Comparison of ENCODE assay signal across 8 mouse cellular contexts in genomic region chr15:79140866-79141565, GRCm38 (mm10). TPM values are rescaled to one million over a fixed set of nuclear protein-coding genes. Genes with fewer than 3 reads are reported as not detected.
DNase-seq lines count a peak whose midpoint lies in the region; ATAC-seq and TF ChIP-seq lines count a peak whose summit lies in the region.

Polr2f (plus strand) TSS chr15:79141009.
1700088E04Rik (minus strand) TSS chr15:79141253.

- H3K27ac ChIP-seq in cortical plate, adult 2 months (ENCODE audit: insufficient read depth, low read length): no peak within 1 kb of the TSS

- H3K27me3 ChIP-seq in megakaryocyte, embryonic 14.5 days (replicated peaks): peaks cover 5% of the 10 kb centered on the region

- H3K4me1 ChIP-seq in cortical plate, adult 2 months (ENCODE audit: control insufficient read depth, insufficient read depth, low read length): no peaks in the 10 kb centered on the region
- H3K4me1 ChIP-seq in megakaryocyte, embryonic 14.5 days: peaks cover 38% of the 10 kb centered on the region

- no peak for TF ChIP-seq CTCF in cortical plate, adult 2 months (IDR thresholded peaks at IDR 0.05; ENCODE audit: extremely low read depth, insufficient read depth, low read length)

- H3K4me3 ChIP-seq in cortical plate, adult 2 months (ENCODE audit: insufficient read depth, low read length): peak within 1 kb of the TSS; percentile 63
- H3K4me3 ChIP-seq in megakaryocyte, embryonic 14.5 days (replicated peaks): peak within 1 kb of the TSS; percentile 99

- H3K36me3 ChIP-seq in megakaryocyte, embryonic 14.5 days (replicated peaks; ENCODE audit: low read length): peaks cover 23% of the 10 kb centered on the region

- DNase-seq in gastrocnemius, adult 8-10 months (ENCODE audit: low spot score in 2 of 2): peak; percentile 85 to 88
- DNase-seq in hindlimb bud, embryonic 11.5 days (ENCODE audit: extremely low spot score, low read depth, low spot score): peak; percentile 90
- DNase-seq in left cerebral cortex, adult 8-10 months (ENCODE audit: low spot score in 2 of 2): peak; percentile 90 to 95
- DNase-seq in right cerebral cortex, postnatal 10 days (ENCODE audit: low spot score in 2 of 2): peak; percentile 96 to 97
- peak; percentile 97 for DNase-seq in urinary bladder, postnatal 25 days (ENCODE audit: low spot score)

- peak; percentile 88 for TF ChIP-seq POLR2A in cortical plate, adult 2 months (IDR thresholded peaks at IDR 0.05; ENCODE audit: extremely low read depth, insufficient read depth, low read length)

- peak; percentile 74 for ATAC-seq in activated CD4-positive, CD25-positive, alpha-beta regulatory T cell, adult 4 months

- H3K9me3 ChIP-seq in megakaryocyte, embryonic 14.5 days: peaks cover 3% of the 10 kb centered on the region; the same call in 1 of the 2 replicates

RNA-seq across cellular contexts. Expression of gene Polr2f, which starts in this region (rescaled TPM):
- 100 to 1,000 TPM; 105 to 132 TPM for polyA plus RNA-seq in activated CD4-positive, CD25-positive, alpha-beta regulatory T cell, adult 4 months (2017; shearing (Covaris generic))
- 131 and 134 TPM in 2 replicates for polyA plus RNA-seq in cortical plate, adult 2 months (2012; rRNA removed)
- 10 to 100 TPM; 57.8 to 75.3 (median 70.3) TPM for total RNA-seq in gastrocnemius, adult 8-10 months (2022)
- total RNA-seq in left cerebral cortex, adult 8-10 months (2022): 100 to 1,000 TPM in 2 of 4 experiments, 10 to 100 TPM in 2; 83.7 to 108 (median 99.6) TPM
- polyA plus RNA-seq in megakaryocyte, embryonic 14.5 days (2012; ENCODE audit: insufficient read depth, low replicate concordance): 56.4 and 173 TPM in 2 replicates

RNA-seq across cellular contexts. Expression of gene 1700088E04Rik, which starts in this region (rescaled TPM):
- polyA plus RNA-seq in activated CD4-positive, CD25-positive, alpha-beta regulatory T cell, adult 4 months (2017; shearing (Covaris generic)): 1 to 10 TPM; 7.0 to 7.3 TPM
- polyA plus RNA-seq in cortical plate, adult 2 months (2012; rRNA removed): 16.5 and 17.1 TPM in 2 replicates
- total RNA-seq in gastrocnemius, adult 8-10 months (2022): 1 to 10 TPM in 1 of 4 experiments, under 1 TPM in 3; 0.36 to 1.5 (median 0.80) TPM
- 10 to 100 TPM; 10.1 to 14.4 (median 11.3) TPM for total RNA-seq in left cerebral cortex, adult 8-10 months (2022)
- polyA plus RNA-seq in megakaryocyte, embryonic 14.5 days (2012; ENCODE audit: insufficient read depth, low replicate concordance): 4.1 TPM in 1 of 2 replicates, not detected in the other

Comparison
In these comparisons a context has a peak if more than half of its experiments do, and no peak if none do; other contexts are left out.
1. RNA of gene 1700088E04Rik (total RNA-seq): 10.1 to 14.4 TPM in left cerebral cortex, adult 8-10 months; 0.36 to 1.5 TPM in gastrocnemius, adult 8-10 months; every median in the first group is over 4 times any median in the second.
2. Peak in every context shown above with its lines, with median percentiles within 50 percentile points of each other: DNase-seq.